Mouse (Mus musculus): ENCODE measurements around the gene Tmem139.

GRCm38 (mm10) chr6:42276151-42276550 lies 14.4 kb downstream of the Tmem139 start:
- TF ChIP-seq CTCF (IDR thresholded peaks at IDR 0.05; ENCODE audit: low read depth) (no peak), EP300 (IDR thresholded peaks at IDR 0.05; ENCODE audit: low read depth) (no peak)

All from liver, postnatal 0 days (tissue).